Mouse (Mus musculus): ENCODE measurements around the gene Il12b.
"Not testable (repeated sequence)": the region's sequence is repeated elsewhere in the genome, so short reads cannot be mapped to it uniquely, and the experiment has no call there.

Il12b gene

DNA sequence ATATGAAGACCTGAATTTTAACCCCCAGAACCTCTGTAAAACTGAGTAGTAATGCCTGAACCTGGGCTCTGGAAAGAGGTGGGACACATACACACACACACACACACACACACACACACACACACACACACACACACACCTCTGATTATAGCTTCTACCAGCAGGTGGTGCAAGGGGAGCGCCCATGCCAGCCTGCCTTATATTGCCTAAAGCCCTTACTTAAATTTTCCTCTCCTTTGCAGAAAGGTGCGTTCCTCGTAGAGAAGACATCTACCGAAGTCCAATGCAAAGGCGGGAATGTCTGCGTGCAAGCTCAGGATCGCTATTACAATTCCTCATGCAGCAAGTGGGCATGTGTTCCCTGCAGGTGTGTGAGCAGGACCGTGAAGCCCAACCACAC lies 12.4 kb downstream of the Il12b start:
- DNase-seq (ENCODE audit: low spot score): no peak

DNA sequence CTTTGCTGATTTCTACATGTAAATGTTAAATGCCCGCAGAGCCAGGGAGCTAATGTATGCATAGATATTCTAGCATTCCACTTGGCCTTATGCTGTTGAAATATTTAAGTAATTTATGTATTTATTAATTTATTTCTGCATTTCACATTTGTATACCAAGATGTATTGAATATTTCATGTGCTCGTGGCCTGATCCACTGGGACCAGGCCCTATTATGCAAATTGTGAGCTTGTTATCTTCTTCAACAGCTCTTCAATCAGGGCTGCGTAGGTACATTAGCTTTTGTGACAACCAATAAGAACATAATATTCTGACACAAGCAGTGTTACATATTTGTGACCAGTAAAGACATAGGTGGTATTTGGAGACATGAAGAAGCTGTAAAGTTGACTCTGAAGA lies 13.5 kb downstream of the Il12b start:
- no peak for DNase-seq (ENCODE audit: low spot score)

DNA sequence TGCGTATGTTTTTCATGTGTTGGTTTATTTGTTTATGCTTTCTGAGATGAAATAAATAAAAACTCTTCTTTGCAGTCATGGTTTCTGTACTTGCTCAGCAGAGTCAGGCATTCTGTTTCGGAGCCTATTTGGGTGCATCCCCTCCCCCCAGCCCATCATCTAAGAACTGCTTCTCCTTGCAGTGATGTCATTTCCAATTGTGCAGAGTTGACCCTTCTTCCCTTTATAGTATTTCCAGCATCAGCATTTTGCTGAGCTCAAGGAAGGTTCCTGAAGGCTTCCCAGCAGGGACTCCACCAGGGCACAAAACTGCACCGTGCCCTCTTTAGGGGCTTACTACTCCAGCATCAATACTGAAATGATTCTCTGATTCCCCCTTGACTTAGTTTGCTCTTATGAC lies 14.7 kb downstream of the Il12b start:
- no peak for DNase-seq (ENCODE audit: low spot score)

DNA sequence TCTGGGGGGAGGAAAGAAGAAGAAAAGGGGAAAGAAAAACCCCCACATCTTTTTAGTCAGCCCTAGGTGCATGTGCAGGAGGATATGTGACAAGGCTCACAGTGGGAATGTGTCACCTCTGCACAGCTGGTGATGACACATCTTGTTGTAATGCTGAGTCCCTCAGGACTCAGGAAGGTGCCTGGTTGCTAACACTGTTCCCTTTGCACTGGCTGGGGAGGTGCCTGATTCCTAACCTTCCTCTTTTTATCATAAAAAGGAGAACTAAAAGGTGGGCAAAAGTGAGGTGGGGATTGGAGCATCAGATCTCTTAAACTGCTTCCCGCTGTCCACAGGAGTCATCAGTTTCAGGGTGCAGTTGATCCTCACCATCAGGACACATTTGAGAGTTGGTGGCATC lies 17.5 kb downstream of the Il12b start:
- DNase-seq (ENCODE audit: low spot score): no peak

DNA sequence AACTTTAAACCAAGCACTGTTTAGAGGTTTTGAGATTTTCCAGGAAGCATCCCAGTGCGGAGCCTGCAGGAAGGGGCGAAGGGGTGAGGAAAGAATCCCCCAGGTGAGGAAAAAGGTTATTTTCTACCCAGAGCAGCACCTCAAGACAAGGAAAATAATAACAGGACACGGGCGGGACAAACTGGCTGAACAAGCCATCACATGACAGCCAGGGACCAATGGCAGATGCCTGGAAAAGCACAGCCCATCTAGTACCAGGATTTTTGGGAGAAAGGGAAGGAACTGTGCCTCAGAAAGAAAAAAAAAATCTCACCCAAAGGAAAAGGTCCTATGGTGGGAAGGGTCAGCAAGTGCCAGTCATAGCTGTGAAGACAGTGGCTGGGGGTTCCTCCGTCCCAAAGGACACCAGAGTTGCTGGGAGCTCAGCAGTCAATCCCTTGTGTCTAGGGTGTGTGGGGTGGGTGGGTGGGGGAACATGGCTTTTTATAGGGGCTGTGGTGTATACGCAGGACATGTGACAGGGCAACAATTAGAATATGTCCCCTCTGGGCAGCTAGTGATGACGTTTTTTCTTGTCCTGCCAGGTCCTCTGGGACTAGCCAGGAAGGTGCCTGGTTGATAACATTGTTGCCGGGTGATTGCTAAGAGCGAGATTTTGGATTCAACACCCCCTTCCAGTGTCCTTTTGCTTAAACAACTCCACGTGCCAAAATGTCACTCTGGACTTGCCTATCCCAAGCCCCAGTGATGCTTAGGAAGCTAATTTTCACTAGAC lies 22.7 kb downstream of the Il12b start:
- no peak for DNase-seq (ENCODE audit: low spot score)

DNA sequence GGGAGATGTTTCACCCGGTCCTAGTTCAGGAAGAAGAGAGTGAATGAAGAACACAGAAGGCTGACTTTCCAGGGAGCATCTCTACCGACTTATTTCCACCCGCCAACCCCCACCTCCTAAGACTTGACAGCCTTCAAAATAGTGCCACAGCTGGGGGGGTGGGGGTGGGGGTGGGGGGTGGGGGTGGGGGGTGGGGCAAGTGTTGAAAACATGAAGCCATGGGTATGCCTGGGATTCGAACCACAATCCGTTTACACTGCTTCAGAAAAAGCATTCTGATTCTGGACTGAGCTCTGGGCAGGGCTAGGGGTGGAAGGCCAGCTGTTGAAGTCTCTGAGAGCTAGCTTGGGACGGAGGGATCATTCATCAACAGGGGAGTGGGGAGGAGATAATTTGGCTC lies 23.4 kb downstream of the Il12b start:
- DNase-seq (ENCODE audit: low spot score): no peak

DNA sequence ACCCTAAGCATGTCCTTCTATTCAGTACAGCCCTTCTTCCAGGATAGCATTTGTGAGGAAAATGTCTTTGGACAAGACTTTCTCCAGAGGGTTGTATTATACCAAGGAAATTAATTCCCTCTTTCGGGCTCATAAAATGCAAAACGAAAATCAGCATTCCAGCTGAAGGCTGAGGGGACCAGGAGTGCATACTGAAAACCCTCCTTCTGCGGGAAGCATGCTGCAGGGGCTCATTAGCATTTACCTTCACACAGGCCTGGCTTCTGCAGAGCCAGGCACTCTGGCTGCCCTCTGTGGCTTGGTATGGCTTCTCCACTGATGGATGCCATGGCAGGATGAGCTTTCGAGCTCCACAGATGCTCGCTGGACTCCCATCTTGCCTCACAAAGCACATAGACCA lies 24.1 kb downstream of the Il12b start:
- no peak for DNase-seq (ENCODE audit: low spot score)

DNA sequence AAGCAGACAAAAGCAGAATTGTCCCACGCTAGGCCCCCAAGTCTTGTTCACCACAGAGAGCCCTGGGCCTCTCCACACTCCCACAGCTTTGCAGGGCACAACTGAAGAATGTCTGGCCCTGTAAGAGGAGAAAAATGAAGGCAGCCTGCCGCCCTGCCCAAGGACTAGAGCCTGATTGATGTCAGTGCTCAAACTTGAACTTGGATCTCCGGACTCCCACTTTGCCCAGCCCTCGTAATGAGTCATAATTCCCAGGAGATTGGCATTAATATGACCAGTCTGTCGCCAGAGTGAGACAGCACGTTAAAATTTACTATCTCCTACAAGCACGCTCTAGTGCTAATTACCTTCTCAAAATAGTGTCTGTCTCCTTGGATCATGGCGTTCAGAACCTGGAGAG lies 25.1 kb downstream of the Il12b start:
- no peak for DNase-seq (ENCODE audit: low spot score)

DNA sequence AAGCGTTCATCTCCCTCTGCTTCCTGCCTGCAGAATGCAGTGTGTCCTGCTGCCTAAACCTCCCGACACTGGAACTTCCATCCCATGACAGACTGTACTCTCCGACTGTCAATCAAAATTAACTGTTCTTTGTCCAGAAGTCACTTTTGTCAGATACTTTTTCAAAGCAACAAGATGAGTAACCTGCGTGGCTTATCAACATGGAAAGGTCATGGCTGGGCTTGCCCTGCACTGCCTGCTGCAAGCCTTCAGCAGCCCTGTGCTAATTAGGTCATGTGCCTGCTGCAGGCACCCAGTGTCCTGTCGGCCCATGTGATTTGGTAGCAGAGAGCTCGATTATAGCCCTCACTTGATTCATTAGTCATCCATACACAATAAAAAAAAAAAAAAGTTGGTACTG lies 25.8 kb downstream of the Il12b start:
- DNase-seq (ENCODE audit: low spot score): no peak

DNA sequence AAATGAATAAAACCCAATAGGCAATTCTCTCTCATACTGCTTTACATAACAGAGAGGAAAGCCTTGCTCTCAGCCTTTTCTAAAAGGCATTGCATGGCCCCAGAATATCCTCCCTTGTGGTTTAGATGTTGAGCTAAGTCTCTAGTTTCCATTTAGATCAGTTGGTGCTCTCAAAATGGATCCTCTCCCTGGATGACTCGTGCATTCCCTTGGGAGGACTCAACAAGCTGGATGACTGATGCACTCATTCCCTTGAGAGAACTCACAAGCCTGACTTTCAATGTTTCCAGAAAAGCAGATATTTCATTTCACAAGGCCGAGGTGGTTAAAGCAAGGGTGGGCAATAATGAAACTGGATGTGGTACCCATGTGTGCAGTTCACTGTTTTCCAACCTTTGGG lies 28.1 kb downstream of the Il12b start:
- DNase-seq (ENCODE audit: low spot score): no peak

DNA sequence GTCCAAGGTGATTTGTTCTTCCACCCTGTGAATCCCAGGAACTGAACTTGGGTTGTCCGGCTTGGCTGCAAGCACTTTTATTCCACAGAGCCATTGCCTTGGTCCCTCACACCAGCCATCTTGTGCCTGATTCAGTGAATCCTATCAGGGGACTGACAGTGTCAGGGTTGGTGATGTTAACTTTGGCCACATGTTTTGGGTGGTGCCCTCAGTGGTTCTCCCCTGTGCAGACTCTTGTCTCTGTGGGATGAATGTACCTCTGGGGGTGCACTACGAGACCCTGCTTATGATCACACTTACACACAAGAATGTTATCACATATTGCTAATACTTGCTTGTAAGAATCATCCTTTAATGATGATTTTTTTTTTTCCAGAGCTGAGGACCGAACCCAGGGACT lies 30.2 kb downstream of the Il12b start:
- DNase-seq (ENCODE audit: low spot score): no peak

DNA sequence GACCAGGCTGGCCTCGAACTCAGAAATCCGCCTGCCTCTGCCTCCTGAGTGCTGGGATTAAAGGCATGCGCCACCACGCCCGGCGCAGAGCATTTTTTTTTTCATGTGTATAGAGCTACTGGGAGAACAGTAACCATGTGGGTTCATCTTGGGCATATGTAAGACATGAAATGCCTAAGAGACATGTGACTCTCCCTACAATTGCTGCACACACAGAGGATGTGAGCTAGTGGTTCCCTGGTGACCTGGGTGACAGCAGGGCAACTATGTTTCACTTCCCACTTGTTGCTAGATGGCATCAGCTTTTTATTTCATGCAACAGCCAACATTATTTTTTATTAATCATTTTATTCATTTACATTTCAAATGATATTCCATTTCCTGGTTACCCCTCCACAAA lies 37.9 kb downstream of the Il12b start:
- no peak for DNase-seq (ENCODE audit: low spot score)

DNA sequence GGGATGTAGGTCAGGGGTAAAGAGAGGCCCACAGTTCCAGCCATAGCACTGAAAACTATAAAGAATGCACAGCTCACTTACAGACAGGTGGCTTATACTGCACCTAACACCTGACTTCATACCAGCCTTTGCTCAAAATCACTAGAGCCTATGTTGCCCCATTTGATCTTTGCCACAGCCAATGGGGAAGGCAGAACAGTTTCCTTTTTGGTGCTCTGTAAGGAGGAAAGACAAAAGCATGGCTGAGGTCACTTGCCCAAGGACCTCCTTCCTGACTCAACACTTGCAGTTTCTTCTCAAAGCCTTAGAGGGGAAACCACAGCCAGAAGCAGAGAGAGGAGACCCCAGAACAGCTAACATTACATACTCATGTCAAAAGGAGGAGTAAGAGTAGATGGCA lies 51.2 kb downstream of the Il12b start:
- no peak for DNase-seq (ENCODE audit: low spot score)

DNA sequence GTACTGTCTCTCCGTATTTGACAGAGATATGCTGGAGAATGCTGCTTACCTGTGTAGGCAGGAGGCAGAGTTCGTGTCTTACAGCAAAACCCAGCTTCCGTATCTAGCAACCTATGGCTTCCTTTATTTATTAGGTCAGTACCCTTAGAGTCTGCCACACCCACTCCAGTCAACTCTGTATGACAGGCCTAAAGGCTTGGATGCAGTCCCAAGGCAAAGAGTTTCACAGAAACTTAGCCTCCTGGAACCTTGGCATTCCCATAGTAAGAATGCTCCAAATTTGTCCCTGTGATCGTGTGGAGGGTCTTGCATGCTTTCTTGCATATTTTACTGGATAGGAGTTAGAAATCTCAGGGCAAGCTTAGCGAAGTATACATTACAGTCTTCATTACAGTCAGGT lies 52.2 kb downstream of the Il12b start:
- DNase-seq (ENCODE audit: low spot score): not testable (repeated sequence)

DNA sequence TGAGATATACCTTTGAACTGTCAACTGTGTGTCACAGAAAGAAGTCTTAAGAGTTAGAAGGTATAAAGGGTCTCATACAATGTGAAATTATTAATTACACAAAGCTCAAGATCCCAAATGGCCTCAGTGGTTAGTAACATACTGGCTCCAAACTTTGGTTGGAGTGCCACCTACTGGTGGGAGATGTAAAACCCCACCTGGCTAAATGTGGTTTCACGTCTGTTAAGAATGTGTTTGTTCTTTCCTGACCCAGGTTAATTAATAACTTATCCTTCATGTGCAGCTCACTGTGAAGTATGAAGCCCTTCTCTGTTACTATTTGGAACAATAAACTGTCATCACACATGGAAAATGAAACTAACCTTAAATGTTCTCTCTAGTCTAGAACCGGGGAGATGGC lies 53.6 kb downstream of the Il12b start:
- DNase-seq (ENCODE audit: low spot score): no peak

DNA sequence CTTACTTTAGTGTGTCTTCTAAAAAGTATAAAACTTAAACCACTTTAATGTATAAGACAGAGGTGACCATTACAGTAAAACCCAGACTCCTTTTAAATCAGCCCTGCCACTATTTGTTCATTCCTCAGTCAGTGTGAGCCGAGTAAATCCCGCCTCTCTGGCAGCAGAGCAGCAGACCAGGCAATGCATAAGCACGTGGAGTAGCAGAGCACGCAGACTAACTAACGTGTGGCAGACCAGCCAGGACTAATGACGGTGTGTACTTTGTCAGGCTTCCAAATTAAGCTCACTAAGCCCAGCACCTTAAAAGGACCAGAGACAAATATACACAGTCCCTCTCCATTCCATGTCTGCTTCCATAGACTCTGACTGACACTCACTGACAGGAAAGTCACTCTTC lies 61.6 kb downstream of the Il12b start:
- DNase-seq (ENCODE audit: low spot score): no peak

Data from testis, postnatal 14 days (tissue).